Mouse (Mus musculus): ENCODE measurements around the gene Sncg.

Gene Sncg

DNA sequence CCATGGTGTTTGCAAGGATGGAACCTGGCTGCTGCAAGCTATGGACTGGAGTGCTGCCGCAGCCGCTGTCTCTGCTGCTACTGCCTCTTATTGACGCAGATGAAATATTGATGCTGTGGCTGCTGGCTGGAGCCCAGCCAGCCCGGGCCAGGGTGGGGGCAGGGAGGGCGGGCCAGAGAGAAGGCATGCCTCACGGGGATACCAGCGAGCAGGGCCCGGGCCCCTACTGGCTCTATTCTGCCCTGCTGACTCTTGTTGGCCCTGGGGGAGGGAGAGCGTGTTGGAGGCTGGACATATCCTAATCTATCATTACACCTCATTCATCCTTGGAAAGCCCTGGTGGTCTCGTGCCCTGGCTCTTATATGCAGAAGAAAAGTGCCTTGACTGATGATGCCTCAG is at the start of gene Sncg:
Gene Sncg (minus strand): TSS at position 213 of the 400 bp plus-strand sequence.
- TF ChIP-seq GATA4 (IDR thresholded peaks at IDR 0.05; ENCODE audit: insufficient replicate concordance, low read length) = no peak

DNA sequence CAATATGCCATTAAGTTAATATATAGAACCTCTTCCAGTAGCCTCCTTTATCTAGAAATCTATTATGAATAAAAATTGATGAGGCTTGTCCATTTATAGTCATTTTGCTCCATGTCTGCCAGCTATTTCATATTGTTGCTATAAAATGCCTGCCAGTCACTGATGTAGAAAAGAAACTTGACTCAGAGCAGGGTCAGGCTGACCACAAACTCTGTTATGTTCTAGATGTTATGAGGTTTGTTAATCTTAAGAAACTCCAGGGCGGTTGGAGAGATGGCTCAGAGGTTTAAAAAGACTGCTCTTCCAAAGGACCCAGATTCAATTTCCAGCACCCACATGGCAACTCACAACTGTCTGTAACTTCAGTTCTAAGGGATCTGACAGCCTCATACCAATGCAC is 46.5 kb upstream of the Sncg start:
- TF ChIP-seq GATA4 (IDR thresholded peaks at IDR 0.05; ENCODE audit: insufficient replicate concordance, low read length) = no peak

- TF ChIP-seq GATA4 (IDR thresholded peaks at IDR 0.05; ENCODE audit: insufficient replicate concordance, low read length) = no peak
Observed at GRCm38 (mm10) chr14:34417501-34417900, 42.9 kb upstream of the Sncg start.

- TF ChIP-seq GATA4 (IDR thresholded peaks at IDR 0.05; ENCODE audit: insufficient replicate concordance, low read length) = no peak
Observed at GRCm38 (mm10) chr14:34412164-34412896, 37.7 kb upstream of the Sncg start.

- TF ChIP-seq GATA4 (IDR thresholded peaks at IDR 0.05; ENCODE audit: insufficient replicate concordance, low read length) = no peak
Observed at GRCm38 (mm10) chr14:34410716-34411115, 36.1 kb upstream of the Sncg start.

- no peak for TF ChIP-seq GATA4 (IDR thresholded peaks at IDR 0.05; ENCODE audit: insufficient replicate concordance, low read length)
Observed at GRCm38 (mm10) chr14:34403424-34403823, 28.8 kb upstream of the Sncg start.

DNA sequence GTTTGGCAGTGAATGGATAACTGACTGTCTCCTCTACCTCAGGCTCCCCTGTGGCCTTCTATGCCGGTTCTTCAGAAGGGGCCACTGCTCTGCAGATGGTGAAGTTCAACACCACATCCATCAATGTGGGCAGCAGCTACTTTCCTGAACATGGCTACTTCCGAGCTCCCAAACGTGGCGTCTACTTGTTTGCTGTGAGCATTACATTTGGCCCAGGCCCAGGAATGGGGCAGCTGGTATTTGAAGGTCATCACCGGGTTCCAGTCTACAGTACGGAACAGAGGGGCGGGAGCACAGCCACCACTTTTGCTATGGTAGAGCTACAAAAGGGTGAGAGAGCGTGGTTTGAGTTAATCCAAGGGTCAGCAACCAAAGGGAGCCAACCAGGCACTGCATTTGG is 28.3 kb upstream of the Sncg start:
- no peak for TF ChIP-seq GATA4 (IDR thresholded peaks at IDR 0.05; ENCODE audit: insufficient replicate concordance, low read length)

- no peak for TF ChIP-seq GATA4 (IDR thresholded peaks at IDR 0.05; ENCODE audit: insufficient replicate concordance, low read length)
Observed at GRCm38 (mm10) chr14:34401135-34401534, 26.5 kb upstream of the Sncg start.

DNA sequence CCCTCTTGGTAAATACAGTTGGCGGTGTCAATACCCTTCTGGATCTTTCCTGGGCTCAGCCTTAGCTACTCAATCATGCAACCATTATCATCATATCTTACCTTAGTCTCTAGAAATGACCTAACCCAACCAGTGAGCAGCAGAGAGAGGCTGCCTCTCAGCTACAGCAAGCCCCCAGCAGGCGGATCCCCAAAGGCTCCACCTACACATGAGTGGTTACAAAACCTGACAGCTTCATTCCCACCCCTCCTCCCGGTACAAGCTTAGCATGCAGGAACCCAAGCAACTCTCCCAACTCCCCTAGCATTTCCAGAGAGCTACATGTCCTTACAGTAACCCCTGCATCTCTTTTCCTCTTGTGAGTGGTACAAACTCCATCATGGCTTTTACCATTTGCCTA is 25.4 kb upstream of the Sncg start:
- TF ChIP-seq GATA4 (IDR thresholded peaks at IDR 0.05; ENCODE audit: insufficient replicate concordance, low read length) = no peak

DNA sequence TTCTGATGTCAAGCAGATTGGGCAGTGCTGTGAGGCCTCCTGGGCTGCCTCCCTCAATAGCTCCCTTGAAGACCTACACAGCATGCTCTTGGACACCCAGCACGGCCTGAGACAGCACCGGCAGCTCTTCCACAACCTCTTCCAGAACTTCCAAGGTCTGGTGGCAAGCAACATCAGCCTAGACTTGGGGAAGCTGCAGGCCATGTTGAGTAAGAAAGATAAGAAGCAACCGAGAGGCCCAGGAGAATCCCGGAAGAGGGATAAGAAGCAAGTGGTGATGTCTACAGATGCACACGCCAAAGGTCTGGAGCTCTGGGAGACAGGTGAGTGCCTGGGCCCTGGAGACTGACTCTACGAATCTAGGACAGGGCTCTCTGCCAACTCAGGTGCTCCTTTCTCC is 24.7 kb upstream of the Sncg start:
- no peak for TF ChIP-seq GATA4 (IDR thresholded peaks at IDR 0.05; ENCODE audit: insufficient replicate concordance, low read length)

GRCm38 (mm10) chr14:34398901-34399300 is 24.3 kb upstream of the Sncg start:
- TF ChIP-seq GATA4 (IDR thresholded peaks at IDR 0.05; ENCODE audit: insufficient replicate concordance, low read length) = no peak

- no peak for TF ChIP-seq GATA4 (IDR thresholded peaks at IDR 0.05; ENCODE audit: insufficient replicate concordance, low read length)
Observed at GRCm38 (mm10) chr14:34397871-34398270, 23.3 kb upstream of the Sncg start.

- TF ChIP-seq GATA4 (IDR thresholded peaks at IDR 0.05; ENCODE audit: insufficient replicate concordance, low read length) = no peak
Observed at GRCm38 (mm10) chr14:34393295-34393694, 18.7 kb upstream of the Sncg start.

DNA sequence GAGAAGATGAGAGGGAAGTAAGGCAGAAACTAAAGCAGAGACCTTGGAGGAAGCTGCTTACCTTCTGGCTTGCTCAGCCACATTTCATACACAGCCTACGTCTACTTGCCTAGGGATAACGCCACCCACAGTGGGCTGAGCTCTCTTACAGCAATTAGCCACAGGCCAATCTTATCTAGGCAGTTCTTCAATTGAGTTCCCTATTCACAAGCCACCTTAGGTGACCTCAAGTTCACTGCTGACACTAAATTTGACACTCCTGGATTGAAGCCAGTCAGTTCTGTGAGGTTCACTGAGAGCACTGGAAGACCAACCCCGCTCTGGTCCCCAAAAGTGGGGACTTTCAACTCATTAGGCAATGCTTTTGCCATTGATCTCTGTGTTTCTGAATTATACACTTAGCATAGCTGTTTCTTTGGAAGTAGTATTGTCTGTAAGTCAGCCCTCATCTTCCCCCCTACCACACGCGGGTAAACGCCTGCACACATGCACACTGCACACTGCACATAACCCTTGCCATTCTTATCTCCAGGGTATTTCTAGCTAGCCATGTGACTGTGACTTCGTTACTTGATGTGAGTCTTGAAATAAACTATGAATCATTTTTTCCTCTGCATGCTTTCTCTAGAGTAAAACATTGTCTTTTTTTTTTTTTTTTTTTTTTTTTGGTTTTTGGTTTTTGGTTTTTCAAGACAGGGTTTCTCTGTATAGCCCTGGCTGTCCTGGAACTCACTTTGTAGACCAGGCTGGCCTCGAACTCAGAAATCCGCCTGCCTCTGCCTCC is 8.5 kb upstream of the Sncg start:
- TF ChIP-seq GATA4 (IDR thresholded peaks at IDR 0.05; ENCODE audit: insufficient replicate concordance, low read length) = no peak

DNA sequence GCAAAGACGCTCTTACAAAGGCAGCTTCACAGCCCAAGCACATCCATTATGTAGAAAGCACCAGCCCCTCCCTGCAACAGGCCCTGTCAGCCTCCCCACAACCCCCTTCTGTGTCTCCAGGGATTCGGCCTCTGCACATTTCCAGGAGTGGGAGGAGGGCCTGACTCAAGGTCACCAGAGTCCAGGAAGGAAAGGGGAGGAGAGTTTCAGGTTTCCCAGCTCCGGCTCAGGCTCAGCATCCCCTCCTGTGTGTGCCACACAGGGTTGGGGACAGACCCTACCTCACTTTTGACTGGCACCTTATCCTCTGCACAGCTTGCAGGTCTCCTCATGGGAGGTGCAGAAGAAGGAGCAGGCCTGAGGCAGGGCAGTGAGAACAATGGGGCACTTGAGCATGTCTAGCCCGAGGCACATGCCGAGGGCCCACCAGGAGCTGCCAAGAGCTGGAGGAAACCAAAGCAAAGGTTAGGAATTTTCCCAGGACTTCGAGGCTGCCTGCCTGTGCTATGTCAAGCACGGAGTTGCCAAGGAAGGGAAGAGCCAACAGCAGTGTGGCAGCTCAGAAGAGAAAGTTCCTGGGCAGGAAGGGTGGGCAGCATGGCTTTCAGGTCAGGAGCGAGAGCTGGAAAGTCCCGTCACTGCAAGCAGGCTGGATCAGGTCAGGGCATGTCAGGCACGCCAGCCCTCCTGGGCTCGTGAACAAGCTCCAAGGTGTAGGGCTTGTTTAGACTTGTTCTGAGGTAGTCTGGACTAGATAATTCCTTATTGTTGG is 4.2 kb upstream of the Sncg start:
- no peak for TF ChIP-seq GATA4 (IDR thresholded peaks at IDR 0.05; ENCODE audit: insufficient replicate concordance, low read length)

GRCm38 (mm10) chr14:34377121-34377520 is 2.5 kb upstream of the Sncg start:
- no peak for TF ChIP-seq GATA4 (IDR thresholded peaks at IDR 0.05; ENCODE audit: insufficient replicate concordance, low read length)

Measured in liver, adult (tissue).